Mouse (Mus musculus): Measurements from ENCODE around the gene Tjp3.

Tjp3 gene

DNA sequence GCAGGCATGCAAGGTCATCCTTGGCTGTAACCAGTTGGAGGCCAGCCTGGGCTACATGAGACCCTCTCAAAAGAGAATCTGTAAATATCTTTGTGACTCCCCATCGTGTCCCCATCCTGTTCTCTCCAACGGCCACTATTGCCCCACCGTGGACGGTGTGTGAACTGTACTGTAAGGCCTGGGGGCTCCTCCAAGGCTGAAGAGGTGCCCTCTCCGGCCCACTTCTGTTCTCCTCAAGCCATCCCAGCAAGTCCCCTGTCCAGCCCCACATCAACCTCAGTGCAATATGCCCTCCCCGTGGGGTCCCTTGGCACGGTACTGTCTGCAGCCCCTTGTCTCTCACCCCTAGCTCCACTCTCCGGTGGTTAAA lies 27.9 kb upstream of the Tjp3 start:
- no peak for DNase-seq (ENCODE audit: low spot score in 2 of 2)

DNA sequence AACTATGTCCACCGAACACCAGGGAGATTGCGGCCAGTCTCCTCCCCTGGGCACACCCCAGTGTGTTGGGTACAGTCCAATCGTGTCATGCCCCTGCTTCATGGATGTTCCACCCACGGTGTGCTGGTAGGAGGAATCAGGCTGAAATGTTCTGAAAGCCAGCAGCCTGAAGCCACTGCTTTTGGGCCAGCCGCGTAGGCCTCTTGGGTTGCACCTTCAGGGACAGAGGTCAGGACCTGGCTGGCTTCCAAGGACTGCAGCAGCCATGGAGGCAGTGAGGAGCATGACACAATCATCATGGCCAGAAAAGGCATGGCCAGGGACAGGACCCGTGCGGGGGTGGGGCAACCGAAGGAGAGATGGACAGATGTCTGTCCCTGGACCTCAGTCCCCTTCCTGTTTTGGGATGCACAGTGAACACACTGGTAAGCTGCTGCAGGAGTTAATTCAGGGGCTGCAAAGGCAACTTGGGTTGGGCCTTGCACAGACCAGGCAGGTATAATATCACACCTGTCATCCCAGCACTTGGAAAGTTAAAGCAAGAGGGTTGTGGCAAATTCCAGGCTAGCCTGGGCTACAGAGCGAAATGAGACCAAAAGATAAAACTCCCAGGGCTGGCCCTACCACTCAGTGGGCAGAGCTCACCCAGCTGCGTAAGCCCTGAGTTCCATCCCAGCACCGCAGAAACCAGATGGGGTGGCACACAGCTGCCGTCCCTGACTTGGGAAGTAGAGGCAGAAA lies 27.4 kb upstream of the Tjp3 start:
- no peak for DNase-seq (ENCODE audit: low spot score in 2 of 2)

DNA sequence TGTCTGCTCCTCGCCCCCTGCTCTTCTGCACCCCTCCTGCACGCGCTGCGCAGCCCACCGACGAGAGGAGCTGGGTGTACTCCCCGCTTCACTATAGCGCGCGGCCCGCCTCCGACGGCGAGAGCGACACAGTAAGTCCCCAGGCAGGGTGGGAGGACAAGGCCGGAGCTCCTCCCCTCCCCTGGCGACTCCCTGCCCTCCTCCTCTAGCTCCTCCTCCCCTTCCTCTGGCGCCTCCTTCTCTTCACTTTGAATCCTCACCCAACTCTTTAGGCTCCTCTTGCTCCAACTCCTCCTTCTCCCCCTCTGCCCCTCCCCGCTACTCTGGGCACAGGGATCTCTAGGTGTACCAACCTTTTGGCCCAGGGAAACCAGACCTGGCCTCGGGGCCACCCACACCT lies 25.9 kb upstream of the Tjp3 start:
- no peak for DNase-seq (ENCODE audit: low spot score in 2 of 2)

DNA sequence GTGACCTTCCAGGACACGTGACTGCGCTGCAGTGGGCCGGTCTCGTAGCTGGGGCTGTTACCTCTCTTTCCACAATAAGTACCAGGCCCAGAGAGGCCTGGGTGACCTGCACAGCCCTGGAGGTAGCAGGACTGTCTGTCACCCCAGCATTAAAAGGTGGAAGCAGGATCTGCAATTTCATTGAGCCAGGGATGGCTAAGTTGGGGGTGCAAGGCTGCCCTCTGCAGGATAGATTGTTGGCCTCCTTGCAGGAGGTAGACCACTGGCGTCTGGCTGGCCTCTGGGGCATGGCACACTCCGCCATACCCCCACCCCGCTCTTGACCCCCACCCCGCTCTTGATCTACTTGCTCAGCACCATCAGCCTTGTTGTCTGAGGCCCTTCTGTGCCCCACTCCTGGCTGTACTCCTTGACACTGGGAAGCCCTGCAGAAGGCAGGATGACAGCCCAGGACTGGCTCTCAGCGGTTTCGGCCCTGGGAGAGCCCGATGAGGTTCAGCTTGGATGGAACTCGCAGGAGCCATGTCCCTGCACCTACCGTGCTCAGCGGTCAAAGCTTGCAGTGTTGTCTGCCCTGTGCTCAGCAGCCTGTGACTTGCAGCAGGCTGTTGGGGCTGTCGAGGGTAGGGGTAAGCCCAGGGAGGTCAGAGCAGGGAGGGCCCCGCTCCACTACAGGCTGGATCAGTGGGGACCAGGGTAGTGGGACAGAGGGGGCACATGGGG lies 25.1 kb upstream of the Tjp3 start:
- DNase-seq (ENCODE audit: low spot score in 2 of 2) = peak in 1 of 2 experiments; percentile 34

DNA sequence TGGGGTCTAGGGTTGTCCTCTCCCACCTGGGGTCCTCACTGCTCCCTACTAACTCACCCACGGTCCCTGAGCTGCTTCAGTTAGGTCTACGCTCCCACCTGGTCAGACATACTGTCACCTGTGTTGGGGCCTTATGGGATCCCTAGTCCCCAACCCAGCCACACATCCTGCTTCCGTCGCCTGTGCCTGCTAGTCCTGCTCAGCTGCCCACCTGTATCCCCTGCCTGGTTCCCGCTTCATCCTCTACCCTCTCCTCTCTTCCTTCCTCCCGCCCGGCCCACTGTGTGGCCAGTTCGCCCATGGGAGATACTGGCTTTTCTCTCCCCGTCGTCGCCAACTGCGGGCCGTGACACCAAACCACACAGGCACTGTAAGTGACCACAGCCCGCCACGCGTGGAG lies 24.2 kb upstream of the Tjp3 start:
- DNase-seq (ENCODE audit: low spot score in 2 of 2) = no peak

DNA sequence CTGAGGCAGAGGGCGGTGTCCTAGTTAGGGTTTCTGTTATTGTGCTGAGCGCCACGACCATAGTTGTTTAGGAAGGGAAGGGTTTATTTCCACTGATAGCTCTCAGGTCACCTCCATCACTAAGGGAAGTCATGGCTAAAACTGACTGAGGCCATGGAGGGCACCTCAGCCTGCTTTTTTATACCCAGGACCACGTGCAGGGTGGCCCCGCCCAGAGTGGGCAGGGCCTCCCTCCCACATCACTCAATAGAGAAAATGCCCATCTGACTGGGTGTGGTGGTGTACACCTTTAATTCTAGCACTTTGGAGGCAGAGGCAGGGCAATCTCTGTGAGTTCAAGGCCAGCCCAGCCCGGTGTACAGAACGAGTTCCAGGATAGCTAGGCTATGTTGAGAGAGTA lies 22.8 kb upstream of the Tjp3 start:
- DNase-seq (ENCODE audit: low spot score in 2 of 2) = no peak

DNA sequence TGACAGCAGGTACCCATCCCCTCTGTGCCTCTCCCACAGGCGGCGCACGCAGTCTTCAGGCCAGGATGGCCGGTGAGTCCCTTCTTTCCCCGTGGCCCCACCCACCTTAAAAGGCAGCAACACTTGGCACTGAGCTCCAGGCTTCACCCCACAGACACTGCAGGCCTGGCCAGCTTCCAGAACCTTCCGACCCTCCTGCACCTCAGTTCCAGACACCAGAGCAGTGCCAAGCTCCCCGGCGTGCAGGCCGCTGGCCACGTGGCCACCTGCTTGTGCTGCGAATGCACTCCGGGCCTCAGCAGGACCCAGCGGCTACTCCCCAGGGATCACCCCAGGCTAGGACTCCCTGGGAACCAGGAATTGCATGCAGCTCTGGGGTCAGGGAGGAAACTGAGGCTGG lies 22.2 kb upstream of the Tjp3 start:
- no peak for DNase-seq (ENCODE audit: low spot score in 2 of 2)

DNA sequence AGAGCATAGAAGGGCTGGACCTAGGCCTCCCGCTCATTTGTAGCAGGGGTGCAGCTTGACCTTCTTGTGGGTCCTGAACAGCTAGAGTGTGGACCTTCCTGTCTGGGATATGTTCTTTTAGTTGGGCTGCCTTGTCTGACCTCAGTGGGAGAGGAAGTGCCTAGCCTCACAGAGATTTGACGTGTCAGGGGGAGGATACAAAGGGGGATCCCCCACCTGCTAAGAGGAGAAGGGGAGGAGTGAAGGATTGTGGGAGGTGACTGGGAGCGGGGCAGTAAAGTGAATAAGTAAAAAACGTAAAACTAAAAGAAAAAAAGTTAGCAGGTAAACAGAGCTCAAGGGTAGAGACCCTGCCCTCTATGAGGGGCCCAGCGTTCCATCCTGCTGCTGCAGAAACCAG lies 18.2 kb upstream of the Tjp3 start:
- DNase-seq (ENCODE audit: low spot score in 2 of 2) = no peak

DNA sequence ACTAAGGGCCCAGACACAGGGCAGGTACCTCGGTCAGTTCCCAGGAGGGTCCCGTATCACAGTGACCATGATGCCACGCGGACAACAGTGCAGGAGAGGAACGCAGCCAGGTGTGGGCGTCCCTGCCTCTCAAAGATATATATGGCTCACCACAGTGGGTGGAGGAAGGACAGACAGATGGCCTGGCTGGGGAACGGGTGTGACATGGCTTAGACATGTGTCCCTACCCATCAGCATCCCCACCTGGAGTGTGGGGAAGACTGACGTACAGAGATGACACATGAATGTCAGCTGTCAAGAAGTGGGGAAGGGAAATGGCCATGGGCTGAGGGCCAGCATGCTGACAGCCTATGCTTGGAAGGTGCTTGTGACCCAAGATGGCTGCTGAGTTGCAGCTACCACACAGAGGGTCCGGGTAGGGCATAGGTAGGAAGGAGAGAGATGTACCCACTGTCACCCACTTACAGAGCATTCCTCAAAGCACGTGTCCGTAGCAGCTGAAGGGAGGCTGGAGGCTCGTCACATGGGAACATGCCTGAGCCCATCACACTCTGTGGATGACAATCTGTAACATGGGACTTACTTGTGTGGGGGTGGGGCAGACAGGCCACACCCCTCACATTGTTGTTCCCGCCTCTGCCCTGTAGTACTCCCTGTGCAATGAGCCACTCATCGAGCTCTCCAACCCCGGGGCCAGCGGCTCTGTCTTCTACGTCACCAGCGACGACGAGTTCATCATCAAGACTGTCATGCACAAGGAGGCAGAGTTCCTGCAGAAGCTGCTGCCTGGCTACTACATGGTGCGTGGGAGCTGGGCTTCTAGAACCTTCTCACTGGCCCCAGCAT lies 15.7 kb upstream of the Tjp3 start:
- no peak for DNase-seq (ENCODE audit: low spot score in 2 of 2)

DNA sequence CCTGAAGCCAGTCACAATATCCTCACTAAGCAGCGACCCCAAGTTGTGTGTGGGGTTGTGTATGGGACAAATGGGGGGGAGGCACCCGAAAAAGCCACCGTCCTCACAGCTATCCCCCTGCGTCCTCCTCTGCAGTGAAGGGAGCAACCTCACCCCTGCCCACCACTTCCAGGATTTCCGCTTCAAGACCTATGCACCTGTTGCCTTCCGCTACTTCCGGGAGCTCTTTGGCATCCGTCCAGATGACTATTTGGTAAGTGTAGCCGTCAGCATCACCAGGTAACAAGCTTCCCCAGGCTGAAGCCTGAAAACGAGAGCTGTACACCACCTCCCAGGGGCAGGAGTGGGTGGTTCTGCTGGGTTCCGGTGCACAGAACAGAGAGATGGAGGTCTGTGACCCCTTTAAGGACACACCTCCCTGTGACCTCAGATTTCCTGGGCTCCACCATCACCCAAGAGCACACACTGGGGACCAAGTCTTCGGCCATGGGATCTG lies 14.8 kb upstream of the Tjp3 start:
- DNase-seq (ENCODE audit: low spot score in 2 of 2) = no peak

DNA sequence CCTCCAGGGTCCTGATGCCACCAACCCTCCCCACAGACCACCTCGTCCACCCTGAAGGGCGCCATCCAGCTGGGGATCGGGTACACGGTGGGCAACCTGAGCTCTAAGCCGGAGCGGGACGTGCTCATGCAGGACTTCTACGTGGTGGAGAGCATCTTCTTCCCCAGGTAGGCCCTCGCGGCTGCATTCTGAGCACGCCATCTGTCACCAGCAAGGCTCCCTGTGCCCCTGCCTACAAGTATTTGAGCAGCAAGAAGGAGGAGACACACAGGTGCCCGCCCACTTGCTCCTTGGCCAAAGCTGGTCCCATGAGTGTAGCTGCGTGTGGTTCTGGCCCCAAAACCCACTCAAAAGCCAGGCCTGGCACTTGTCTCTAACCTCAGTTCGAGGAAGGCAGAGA lies 14.3 kb upstream of the Tjp3 start:
- DNase-seq (ENCODE audit: low spot score in 2 of 2) = no peak

DNA sequence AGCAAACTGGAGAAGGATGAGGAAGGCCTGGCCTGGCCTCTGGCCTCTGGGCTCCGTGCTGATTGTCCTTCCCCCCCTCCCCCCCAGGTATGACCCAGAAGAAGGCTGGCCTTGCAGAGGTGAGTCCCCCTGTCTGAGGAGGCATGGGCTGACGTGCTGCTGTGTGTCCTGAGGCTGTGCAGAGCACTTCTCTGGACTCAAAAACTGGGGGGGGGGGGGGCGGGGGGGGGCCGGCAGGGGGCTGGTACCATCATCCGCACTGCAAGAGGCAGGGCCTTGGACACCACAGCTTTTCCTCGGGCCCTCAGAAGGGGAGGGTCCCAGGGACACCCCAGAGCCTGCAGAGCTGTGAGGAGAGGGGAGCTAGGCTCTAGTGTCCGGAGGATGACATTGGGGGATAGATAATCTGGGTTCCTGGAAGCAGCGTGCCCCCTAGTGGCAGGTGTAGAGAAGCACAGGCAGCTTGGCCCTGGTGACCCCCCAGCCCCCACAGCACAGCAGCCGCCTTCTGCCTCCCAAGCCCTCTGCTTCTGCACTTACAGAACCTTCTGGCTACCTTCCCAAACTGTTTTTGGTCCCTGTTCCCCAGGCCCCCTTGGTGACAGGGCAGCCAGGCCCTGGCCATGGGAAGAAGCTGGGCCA lies 13.3 kb upstream of the Tjp3 start:
- DNase-seq (ENCODE audit: low spot score in 2 of 2) = peak; percentile 62 to 77

DNA sequence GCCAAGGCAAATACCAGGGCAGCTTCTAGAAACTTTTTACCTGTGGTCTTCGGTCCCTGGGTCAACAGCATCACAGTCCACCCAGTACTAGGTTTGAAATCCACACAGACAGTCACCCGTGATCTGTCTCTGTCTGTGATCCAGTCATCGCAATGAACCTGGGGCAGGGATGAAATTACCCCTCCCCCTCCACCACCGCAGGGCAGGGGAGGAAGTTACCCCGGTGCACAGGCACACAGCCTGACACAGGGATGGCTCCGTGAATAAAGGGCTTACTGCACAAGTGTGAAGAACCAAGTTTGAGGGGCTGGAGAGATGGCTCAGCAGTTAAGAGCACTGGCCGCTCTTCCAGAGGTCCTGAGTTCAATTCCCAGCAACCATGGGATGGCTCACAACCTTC lies 12.4 kb upstream of the Tjp3 start:
- peak in 1 of 2 experiments; percentile 58 for DNase-seq (ENCODE audit: low spot score in 2 of 2)

DNA sequence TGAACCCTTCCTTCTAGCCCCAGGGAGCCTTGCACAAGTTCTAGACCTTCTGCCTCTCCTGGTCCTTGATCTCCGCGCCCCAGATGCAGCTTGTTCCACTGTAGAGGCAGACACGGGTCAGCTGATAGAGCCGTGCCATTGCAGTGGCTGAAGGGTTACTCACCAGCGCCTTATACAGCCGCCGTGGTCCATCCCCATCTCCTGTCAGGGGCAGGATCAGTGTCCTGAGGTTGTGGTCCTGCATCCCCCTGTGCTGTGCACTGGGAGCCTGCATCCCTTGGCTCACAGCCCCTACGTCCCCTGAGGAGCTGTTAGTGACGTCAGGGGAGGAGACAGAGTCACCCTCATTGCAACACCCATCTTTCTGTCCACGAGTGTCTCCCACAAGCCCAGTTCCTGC lies 11.9 kb upstream of the Tjp3 start:
- no peak for DNase-seq (ENCODE audit: low spot score in 2 of 2)

DNA sequence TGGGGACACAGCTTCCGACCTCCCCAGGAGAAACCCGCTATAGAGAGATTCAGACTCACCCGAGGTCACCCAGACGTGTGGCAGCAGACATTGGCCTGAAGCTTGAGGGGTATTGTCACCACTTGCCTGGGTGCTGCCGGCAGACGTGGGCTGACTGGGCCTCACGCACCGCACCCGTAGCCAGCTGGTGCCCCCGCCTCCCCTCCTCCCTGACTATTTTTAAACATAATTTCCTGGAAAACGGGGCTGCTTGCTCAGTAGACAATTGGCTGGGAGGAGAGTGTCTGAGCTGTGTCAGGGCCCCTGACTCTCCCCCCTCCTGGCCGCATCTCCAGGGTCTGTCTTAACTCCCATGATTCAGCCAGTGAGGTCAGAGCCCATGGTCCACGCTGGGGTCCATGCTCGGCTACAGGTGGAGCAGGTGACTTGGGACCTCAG lies 11.4 kb upstream of the Tjp3 start:
- DNase-seq (ENCODE audit: low spot score in 2 of 2) = no peak

DNA sequence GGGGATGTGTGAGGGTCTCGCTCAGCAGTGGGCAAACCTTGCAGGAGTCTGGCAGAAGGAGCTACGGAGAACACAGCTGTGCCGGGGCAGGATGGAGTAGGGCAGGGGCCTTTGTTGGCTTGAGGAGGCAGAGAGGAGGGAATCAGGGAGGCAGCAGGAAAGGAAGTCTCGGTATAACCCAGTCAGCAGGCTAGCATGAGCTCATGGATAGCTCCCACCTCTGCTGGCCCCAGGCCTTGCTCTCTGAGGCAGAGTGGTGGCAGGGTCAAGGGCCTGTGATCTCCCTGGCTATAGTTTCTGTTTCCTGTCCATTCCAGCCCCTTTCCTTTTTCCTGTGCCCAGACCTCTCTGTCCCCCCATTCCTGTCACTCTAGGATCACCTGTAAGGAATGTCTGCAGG lies 10.9 kb upstream of the Tjp3 start:
- DNase-seq (ENCODE audit: low spot score in 2 of 2) = no peak

DNA sequence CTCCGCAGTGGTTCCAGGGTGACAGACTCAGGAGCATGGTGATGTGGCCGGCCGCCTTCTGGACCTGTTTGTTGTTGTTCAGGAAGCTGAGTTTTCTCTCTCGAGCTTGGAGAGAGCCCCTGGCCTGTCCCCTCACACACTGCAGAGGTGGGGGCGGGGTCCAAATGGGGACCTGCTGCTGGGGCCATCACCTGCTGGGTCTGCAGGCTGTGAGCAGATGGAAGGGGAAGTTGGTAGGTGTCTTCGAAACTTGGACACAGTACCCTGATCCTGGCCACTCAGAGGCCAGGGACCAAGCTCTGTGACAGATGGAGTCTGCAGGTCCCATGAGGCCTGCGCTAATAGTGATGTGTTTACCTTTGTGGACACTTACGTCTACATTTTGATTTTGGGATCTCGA lies 9.9 kb upstream of the Tjp3 start:
- peak in 1 of 2 experiments; percentile 20 for DNase-seq (ENCODE audit: low spot score in 2 of 2)

DNA sequence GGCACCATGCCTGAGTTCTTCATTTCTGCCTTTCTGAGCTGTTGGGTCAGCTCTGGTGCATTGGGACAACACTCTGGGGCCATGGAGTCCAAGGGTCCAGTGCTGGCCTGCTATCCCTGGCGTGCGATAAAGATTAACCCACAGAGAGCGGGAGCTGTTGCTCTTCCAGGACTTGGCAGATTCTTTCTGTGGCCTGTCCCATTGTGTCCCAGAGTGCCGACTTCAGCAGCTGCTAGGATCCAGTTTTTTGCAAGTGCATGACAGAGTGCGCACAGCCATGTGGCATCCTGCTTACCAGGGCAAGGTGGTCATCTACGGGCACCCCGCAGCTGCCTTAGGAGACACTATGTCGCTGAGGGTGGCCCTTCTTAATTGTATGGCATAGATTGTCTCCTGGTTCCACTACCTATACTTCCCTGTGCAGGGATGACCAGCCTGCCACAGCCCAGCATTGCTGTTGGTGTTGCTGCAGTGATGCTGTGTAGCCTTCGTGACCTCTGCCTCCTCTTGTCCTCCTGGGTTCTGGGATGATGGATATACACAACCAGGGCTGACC lies 9.0 kb upstream of the Tjp3 start:
- no peak for DNase-seq (ENCODE audit: low spot score in 2 of 2)

DNA sequence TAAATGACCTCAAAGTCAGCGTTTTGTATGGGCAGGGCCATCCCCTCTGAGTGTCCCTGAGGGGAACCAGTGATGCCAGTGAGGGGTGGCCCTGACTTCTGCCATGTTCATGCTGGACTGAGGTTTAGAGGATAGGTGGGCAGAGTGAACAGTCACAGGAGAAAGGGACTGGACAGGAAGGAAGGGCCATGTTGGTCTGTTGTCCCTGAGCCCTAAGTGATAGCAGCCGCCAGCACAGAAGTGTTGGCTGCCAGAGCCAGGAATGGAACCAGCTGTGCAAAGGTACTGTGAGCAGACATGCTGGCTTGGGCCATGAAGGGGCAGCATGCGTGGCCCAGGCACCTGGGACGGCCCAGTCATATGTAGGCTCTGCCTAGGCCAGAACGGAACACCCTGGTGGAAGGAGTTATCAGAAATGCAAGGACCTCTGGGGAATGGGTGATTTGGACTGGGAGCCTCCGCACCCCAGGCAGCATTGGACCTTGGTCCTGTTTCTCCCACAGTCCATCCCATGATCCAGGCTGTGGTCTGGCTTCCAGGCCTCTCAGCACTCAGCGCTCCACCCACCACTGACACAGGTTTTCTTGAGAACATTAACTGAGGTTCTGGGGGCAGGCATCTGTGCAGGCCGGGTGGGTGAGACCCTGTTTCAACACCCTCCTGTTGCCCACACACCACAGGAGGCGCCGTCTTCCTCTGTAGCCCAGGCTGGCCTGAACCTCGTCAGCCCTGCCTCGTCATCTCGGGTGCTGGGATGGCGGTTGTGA lies 8.4 kb upstream of the Tjp3 start:
- DNase-seq (ENCODE audit: low spot score in 2 of 2) = no peak

DNA sequence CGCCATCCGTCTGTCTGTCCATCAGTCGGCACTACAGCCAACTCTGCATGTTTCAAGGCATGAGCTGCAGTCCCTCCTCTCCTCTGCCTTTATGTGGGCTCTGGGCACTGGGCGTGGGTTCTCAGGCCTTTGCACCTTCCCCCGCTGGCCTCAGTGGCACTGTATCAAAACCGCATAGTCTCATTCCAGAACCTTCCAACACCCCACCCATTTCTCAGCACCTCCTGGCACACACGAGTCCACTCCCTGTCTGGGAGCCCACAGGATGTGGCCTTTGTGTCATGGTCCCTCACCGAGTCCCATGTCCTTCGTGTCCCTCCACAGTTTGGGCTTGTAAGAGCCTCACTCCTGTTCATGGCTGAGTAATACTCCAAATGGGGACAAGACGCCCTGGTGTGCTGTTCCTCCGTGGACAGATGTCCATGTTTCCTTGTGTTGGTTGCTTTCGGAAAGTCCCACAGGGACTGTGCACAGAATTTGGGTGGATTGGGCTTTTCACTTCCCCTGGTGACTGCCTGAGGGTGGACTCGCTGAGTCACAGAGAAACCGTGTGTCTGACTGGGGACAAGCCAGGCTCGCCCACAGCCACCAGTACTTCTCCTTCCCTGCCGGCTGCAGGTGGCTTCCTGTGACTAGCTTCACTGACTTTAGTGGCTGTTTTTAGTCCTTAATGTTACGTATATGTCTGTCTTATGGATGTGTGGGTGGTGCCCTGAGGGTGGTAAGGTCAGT lies 7.2 kb upstream of the Tjp3 start:
- peak; percentile 70 to 84 for DNase-seq (ENCODE audit: low spot score in 2 of 2)
